Mouse (Mus musculus): ENCODE measurements around the gene Cmtr1. TPM values are rescaled to one million over a fixed set of nuclear protein-coding genes. Genes with fewer than 3 reads are reported as not detected.

Cmtr1 gene
- total and polyA plus RNA-seq, 3 experiments, result 47.3 to 99.6 (median 77.9) TPM

DNA sequence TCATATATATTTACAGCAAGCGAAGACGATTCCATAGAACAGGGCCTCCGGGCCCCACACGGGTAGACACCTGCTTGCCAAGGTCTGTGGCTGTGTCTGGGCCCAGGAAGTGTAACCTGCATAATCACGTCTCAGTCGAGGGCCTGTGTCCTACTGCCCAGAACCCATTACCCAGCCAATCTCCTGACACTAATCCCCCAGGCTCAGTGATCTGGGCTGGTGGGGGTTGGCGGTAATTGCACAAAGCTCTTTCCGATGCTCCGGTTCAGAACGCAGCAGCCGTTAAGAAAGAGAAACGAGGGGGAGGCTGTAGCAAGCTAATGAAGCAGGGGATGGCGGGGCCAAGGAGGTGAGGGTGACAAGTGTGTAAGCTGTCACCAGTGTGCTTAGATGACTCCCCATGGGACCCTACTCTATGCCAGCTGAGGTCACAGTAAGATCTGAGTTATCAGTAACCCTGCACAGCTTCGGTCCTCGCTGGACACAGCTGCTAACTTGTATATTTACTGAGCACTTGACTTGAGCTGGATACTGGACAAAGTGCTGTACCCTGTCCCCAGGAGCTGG is 76.1 kb downstream of the Cmtr1 start:
- H3K4me1 ChIP-seq (ENCODE audit: control insufficient read depth in 1 of 2, insufficient read depth in 2 of 2, low read length in 2 of 2), result no peaks in the 10 kb centered on the region
- H3K27me3 ChIP-seq (ENCODE audit: control insufficient read depth in 1 of 2, insufficient read depth in 2 of 2, low read length in 2 of 2), result no peaks in the 10 kb centered on the region
- no peak overlapping the region for H3K9ac ChIP-seq (ENCODE audit: control insufficient read depth, low read depth, low read length, poor library complexity, severe bottlenecking)
- H3K9me3 ChIP-seq (replicated peaks; ENCODE audit: insufficient read depth, low read length), result no peaks in the 10 kb centered on the region
- H3K27ac ChIP-seq (ENCODE audit: control insufficient read depth, low read depth, low read length), result no peak overlapping the region
- H3K4me3 ChIP-seq (ENCODE audit: control insufficient read depth in 1 of 2, insufficient read depth in 1 of 2, low read depth in 2 of 2, low read length in 2 of 2), result no peak overlapping the region
- H3K36me3 ChIP-seq (ENCODE audit: control insufficient read depth in 1 of 2, insufficient read depth in 2 of 2, low read length in 2 of 2), result no peaks in the 10 kb centered on the region
- no peaks in the 10 kb centered on the region for H3K79me2 ChIP-seq (ENCODE audit: control insufficient read depth, insufficient read depth, low read length, poor library complexity)
- TF ChIP-seq GATA1 (IDR thresholded peaks at IDR 0.05; ENCODE audit: low read depth, low read length), result no peak
- no peak for TF ChIP-seq MYB (IDR thresholded peaks at IDR 0.05; ENCODE audit: low read depth, low read length)
- TF ChIP-seq MXI1 (IDR thresholded peaks at IDR 0.05; ENCODE audit: low read depth, low read length), result no peak
- TF ChIP-seq HCFC1 (IDR thresholded peaks at IDR 0.05; ENCODE audit: low read depth, low read length), result no peak
- no peak for TF ChIP-seq TCF12 (IDR thresholded peaks at IDR 0.05; ENCODE audit: low read depth, low read length)
- no peak for TF ChIP-seq EP300 (IDR thresholded peaks at IDR 0.05; ENCODE audit: low read depth in 1 of 2, low read length in 2 of 2)
- no peak for TF ChIP-seq MAFK (IDR thresholded peaks at IDR 0.05; ENCODE audit: borderline replicate concordance, low read depth, low read length)
- TF ChIP-seq ZMIZ1 (IDR thresholded peaks at IDR 0.05; ENCODE audit: low read depth, low read length), result no peak
- TF ChIP-seq ETS1 (IDR thresholded peaks at IDR 0.05; ENCODE audit: low read depth, low read length), result no peak
- TF ChIP-seq KAT2A (conservative IDR thresholded peaks at IDR 0.05; ENCODE audit: low read depth, low read length), result no peak
- DNase-seq (ENCODE audit: low read depth, low spot score), result no peak

DNA sequence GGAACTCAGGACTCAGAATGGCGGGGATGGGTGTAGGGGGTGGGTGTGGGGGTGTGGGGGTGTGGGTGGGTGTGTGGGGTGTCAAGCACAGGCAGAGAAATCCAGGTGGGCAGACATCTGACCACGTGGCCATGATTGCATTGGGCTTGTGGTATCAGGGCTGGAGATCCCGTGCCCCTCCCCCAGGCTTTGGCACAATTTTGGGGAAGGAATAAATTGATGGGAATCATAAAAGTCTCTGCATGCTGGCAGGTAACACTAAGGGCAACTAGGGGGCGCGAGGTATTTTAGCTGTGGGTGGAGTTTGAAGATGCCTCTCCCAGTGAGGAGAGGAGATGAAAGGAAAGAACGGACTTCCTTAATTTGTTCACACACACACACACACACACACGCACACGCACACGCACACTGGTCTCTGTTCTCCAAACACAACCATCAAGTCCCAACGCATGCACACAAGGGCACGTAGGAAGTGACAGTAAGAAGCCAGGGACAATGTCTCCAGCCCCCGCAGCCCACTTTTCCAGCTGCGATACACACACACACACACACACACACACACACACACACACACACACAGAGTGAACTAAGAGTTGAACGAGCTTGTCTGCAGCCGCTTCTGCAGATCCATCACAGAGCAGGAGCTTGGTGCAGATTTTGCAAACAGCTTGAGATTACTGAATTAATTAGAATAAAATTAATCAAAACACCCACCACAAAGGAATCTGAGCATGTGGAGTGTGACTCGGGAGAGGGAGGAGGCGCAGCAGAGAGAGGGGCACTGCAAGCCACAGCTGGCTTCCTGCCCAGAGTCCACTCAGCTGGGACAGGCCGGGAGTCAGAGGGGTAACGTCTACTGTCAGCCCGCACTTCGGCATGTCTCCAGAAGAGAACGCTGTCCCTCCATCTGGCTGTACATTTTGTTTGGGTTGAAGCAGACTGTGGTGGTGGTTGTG is 77.7 kb downstream of the Cmtr1 start:
- H3K27me3 ChIP-seq (ENCODE audit: control insufficient read depth in 1 of 2, insufficient read depth in 2 of 2, low read length in 2 of 2), result peaks cover 0 to 4% of the 10 kb centered on the region in 2 experiments; a peak in 3 of 4 replicates
- no peaks in the 10 kb centered on the region for H3K79me2 ChIP-seq (ENCODE audit: control insufficient read depth, insufficient read depth, low read length, poor library complexity)
- H3K9me3 ChIP-seq (replicated peaks; ENCODE audit: insufficient read depth, low read length), result no peaks in the 10 kb centered on the region
- peak; percentile 21 for DNase-seq (ENCODE audit: low read depth, low spot score)
- no peaks in the 10 kb centered on the region for H3K36me3 ChIP-seq (ENCODE audit: control insufficient read depth in 1 of 2, insufficient read depth in 2 of 2, low read length in 2 of 2)
- no peak for TF ChIP-seq MEF2A (IDR thresholded peaks at IDR 0.05; ENCODE audit: extremely low read depth, insufficient replicate concordance, low read depth, low read length, poor library complexity, severe bottlenecking)
- no peak for TF ChIP-seq TBP (IDR thresholded peaks at IDR 0.05; ENCODE audit: low read depth, low read length)
- no peak for TF ChIP-seq NELFE (IDR thresholded peaks at IDR 0.05; ENCODE audit: low read depth, low read length)
- no peak for TF ChIP-seq RCOR1 (IDR thresholded peaks at IDR 0.05; ENCODE audit: low read depth, low read length)
- no peak for TF ChIP-seq MXI1 (IDR thresholded peaks at IDR 0.05; ENCODE audit: low read depth, low read length)
- no peak for TF ChIP-seq USF1 (IDR thresholded peaks at IDR 0.05; ENCODE audit: low read depth, low read length)
- no peak for TF ChIP-seq GABPA (IDR thresholded peaks at IDR 0.05; ENCODE audit: low read depth, low read length)
- TF ChIP-seq SMC3 (IDR thresholded peaks at IDR 0.05; ENCODE audit: low read depth, low read length), result no peak
- no peak for TF ChIP-seq EP300 (IDR thresholded peaks at IDR 0.05; ENCODE audit: low read depth in 1 of 2, low read length in 2 of 2)
- TF ChIP-seq ZMIZ1 (IDR thresholded peaks at IDR 0.05; ENCODE audit: low read depth, low read length), result no peak
- TF ChIP-seq MYC (IDR thresholded peaks at IDR 0.05; ENCODE audit: low read depth, low read length), result no peak
- no peak for TF ChIP-seq HCFC1 (IDR thresholded peaks at IDR 0.05; ENCODE audit: low read depth, low read length)
- TF ChIP-seq ZC3H11A (IDR thresholded peaks at IDR 0.05; ENCODE audit: low read depth, low read length), result no peak
- no peak for TF ChIP-seq GATA1 (IDR thresholded peaks at IDR 0.05; ENCODE audit: low read depth, low read length)
- TF ChIP-seq JUND (IDR thresholded peaks at IDR 0.05; ENCODE audit: low read depth, low read length), result no peak
- H3K9ac ChIP-seq (ENCODE audit: control insufficient read depth, low read depth, low read length, poor library complexity, severe bottlenecking), result no peak overlapping the region
- no peak overlapping the region for H3K27ac ChIP-seq (ENCODE audit: control insufficient read depth, low read depth, low read length)
- H3K4me1 ChIP-seq (ENCODE audit: control insufficient read depth in 1 of 2, insufficient read depth in 2 of 2, low read length in 2 of 2), result no peaks in the 10 kb centered on the region
- H3K4me3 ChIP-seq (ENCODE audit: control insufficient read depth in 1 of 2, insufficient read depth in 1 of 2, low read depth in 2 of 2, low read length in 2 of 2), result no peak overlapping the region
